Mouse (Mus musculus) lung, embryonic 16.5 days (tissue): ENCODE data around the gene Mark3. TPM values are rescaled to one million over a fixed set of nuclear protein-coding genes. Genes with fewer than 3 reads are reported as not detected.

Source experiments
- ATAC-seq: fragments of 200-750 bp; cut with Nextera tagmentation; 2 replicates; pipeline ENCODE4 v1.8.0; 2017; ENCODE audit warnings: low read depth, mild to moderate bottlenecking, moderate library complexity
- H3K27ac ChIP-seq: fragments of 300-500 bp; sonication (generic); 2 replicates; pipeline ENCODE4 v1.5.1; 2014; ENCODE audit warnings: mild to moderate bottlenecking, control low read depth, low read length
- H3K27me3 ChIP-seq: fragments of 300-500 bp; sonication (generic); 2 replicates; pipeline ENCODE4 v1.6.1; 2014; ENCODE audit warnings: low read depth, low read length, mixed read lengths; ENCODE audit not compliant: control insufficient read depth, insufficient read depth
- H3K36me3 ChIP-seq: fragments of 300-500 bp; sonication (generic); 2 replicates; pipeline ENCODE4 v1.6.1; 2014; ENCODE audit warnings: low read length; ENCODE audit not compliant: control insufficient read depth, insufficient read depth
- H3K4me1 ChIP-seq: fragments of 300-500 bp; sonication (generic); replicated peaks from 2 replicates; pipeline ENCODE4 v1.6.1; 2014; ENCODE audit warnings: low read length, mixed read lengths; ENCODE audit not compliant: control insufficient read depth, insufficient read depth
- H3K4me2 ChIP-seq: fragments of 300-500 bp; sonication (generic); 2 replicates; pipeline ENCODE4 v1.6.1; 2014; ENCODE audit warnings: low read depth, low read length, control low read depth
- H3K4me3 ChIP-seq: fragments of 300-500 bp; sonication (generic); 2 replicates; pipeline ENCODE4 v1.5.1; 2014; ENCODE audit warnings: mild to moderate bottlenecking, low read length, control low read depth
- H3K9ac ChIP-seq: fragments of 300-500 bp; sonication (generic); 2 replicates; pipeline ENCODE4 v1.6.1; 2014; ENCODE audit warnings: low read length, control low read depth
- H3K9me3 ChIP-seq: fragments of 300-500 bp; sonication (generic); 2 replicates; pipeline ENCODE4 v1.6.1; 2016; ENCODE audit warnings: low read length; ENCODE audit not compliant: control insufficient read depth
- WGBS: fragments of 180-500 bp; shearing (Covaris S2); extraction: QIAGEN DNeasy Blood & Tissue Kit; methylation state at CpG from one replicate; pipeline ENCODE4 v1.1.7; 2014; 5-methylcytosine and 5-hydroxymethylcytosine counted together
- polyA plus RNA-seq: library from polyadenylated mRNA; unstranded; fragments of >200 nt; fragmentation: Nextera tagmentation; extraction: Ambion mirVana; gene quantifications from 2 replicates; pipeline ENCODE4 v1.2.1, GENCODE M21; 2015

Mark3 gene
- polyA plus RNA-seq, 1 experiment from 2014 or later, result 23.5 TPM

GRCm38 (mm10) chr12:111668457-111668912, 94.2 kb downstream of the Mark3 start:
- Histone ChIP-seq H3K4me2 (peak overlapping the region; percentile 55), H3K4me1 (peaks cover 64% of the 10 kb centered on the region), H3K4me3 (peak overlapping the region; percentile 33), H3K9me3 (no peaks in the 10 kb centered on the region), H3K9ac (peak overlapping the region; percentile 66), H3K27ac (peak overlapping the region; percentile 91), H3K27me3 (peaks cover 29% of the 10 kb centered on the region), H3K36me3 (no peaks in the 10 kb centered on the region)
- ATAC-seq, result peak; percentile 57
- WGBS, result 2% methylated on average over 8 of the region's 8 CpGs

GRCm38 (mm10) chr12:111669000-111669788, 94.9 kb downstream of the Mark3 start:
- peak overlapping the region; percentile 66 for H3K9ac ChIP-seq
- peak; percentile 7; the same call in 1 of the 2 replicates for ATAC-seq
- WGBS, result 54% methylated on average over 23 of the region's 23 CpGs
- H3K4me3 ChIP-seq, result no peak overlapping the region; the same call in 1 of the 2 replicates
- no peaks in the 10 kb centered on the region for H3K36me3 ChIP-seq
- H3K27ac ChIP-seq, result peak overlapping the region; percentile 91
- H3K27me3 ChIP-seq, result peaks cover 36% of the 10 kb centered on the region
- no peaks in the 10 kb centered on the region for H3K9me3 ChIP-seq
- H3K4me1 ChIP-seq, result peaks cover 57% of the 10 kb centered on the region
- H3K4me2 ChIP-seq, result peak overlapping the region; percentile 55

- no peaks in the 10 kb centered on the region for H3K9me3 ChIP-seq
- H3K27me3 ChIP-seq, result peaks cover 36% of the 10 kb centered on the region
- H3K9ac ChIP-seq, result no peak overlapping the region; the same call in 1 of the 2 replicates
- no peak for ATAC-seq
- 58% methylated on average over 8 of the region's 8 CpGs for WGBS
- H3K36me3 ChIP-seq, result no peaks in the 10 kb centered on the region
- H3K4me2 ChIP-seq, result peak overlapping the region; percentile 86; the same call in 1 of the 2 replicates
- no peak overlapping the region for H3K27ac ChIP-seq
- H3K4me3 ChIP-seq, result peak overlapping the region; percentile 58; the same call in 1 of the 2 replicates
- peaks cover 49% of the 10 kb centered on the region for H3K4me1 ChIP-seq
Observed at GRCm38 (mm10) chr12:111669961-111670360, 95.6 kb downstream of the Mark3 start.

- peak overlapping the region; percentile 86 for H3K4me2 ChIP-seq
- no peaks in the 10 kb centered on the region for H3K36me3 ChIP-seq
- ATAC-seq, result no peak
- peak overlapping the region; percentile 58 for H3K4me3 ChIP-seq
- peak overlapping the region; percentile 65 for H3K9ac ChIP-seq
- no peak overlapping the region for H3K27ac ChIP-seq
- peaks cover 44% of the 10 kb centered on the region for H3K4me1 ChIP-seq
- no peaks in the 10 kb centered on the region for H3K9me3 ChIP-seq
- H3K27me3 ChIP-seq, result peaks cover 36% of the 10 kb centered on the region
- WGBS, result 16% methylated on average over 28 of the region's 29 CpGs
Observed at GRCm38 (mm10) chr12:111670371-111670971, 96.1 kb downstream of the Mark3 start.

- Histone ChIP-seq H3K4me1 (peaks cover 43% of the 10 kb centered on the region), H3K27ac (no peak overlapping the region), H3K4me3 (peak overlapping the region; percentile 58), H3K4me2 (peak overlapping the region; percentile 86), H3K9ac (peak overlapping the region; percentile 65), H3K27me3 (peaks cover 36% of the 10 kb centered on the region), H3K36me3 (no peaks in the 10 kb centered on the region), H3K9me3 (no peaks in the 10 kb centered on the region)
- WGBS, result 1% methylated on average over 35 of the region's 35 CpGs
- ATAC-seq, result no peak; the same call in 1 of the 2 replicates
Observed at GRCm38 (mm10) chr12:111670976-111671375, 96.7 kb downstream of the Mark3 start.

- Histone ChIP-seq H3K27me3 (peaks cover 36% of the 10 kb centered on the region), H3K4me1 (peaks cover 43% of the 10 kb centered on the region), H3K9me3 (no peaks in the 10 kb centered on the region), H3K27ac (no peak overlapping the region), H3K4me2 (peak overlapping the region; percentile 86), H3K36me3 (no peaks in the 10 kb centered on the region), H3K9ac (peak overlapping the region; percentile 65), H3K4me3 (peak overlapping the region; percentile 58)
- peak; percentile 3; the same call in 1 of the 2 replicates for ATAC-seq
- WGBS, result under 1% methylated on average over 34 of the region's 34 CpGs
Observed at GRCm38 (mm10) chr12:111671431-111671902, 97.1 kb downstream of the Mark3 start.

- H3K27ac ChIP-seq, result no peak within 1 kb of the TSS
- no peaks in the 10 kb centered on the region for H3K36me3 ChIP-seq
- peaks cover 36% of the 10 kb centered on the region for H3K27me3 ChIP-seq
- H3K9me3 ChIP-seq, result no peaks in the 10 kb centered on the region
- peaks cover 45% of the 10 kb centered on the region for H3K4me1 ChIP-seq
- peak within 1 kb of the TSS; percentile 58 for H3K4me3 ChIP-seq
- ATAC-seq, result peak; percentile 63
- peak within 1 kb of the TSS; percentile 86 for H3K4me2 ChIP-seq
- WGBS, result 0% methylated on average over 25 of the region's 31 CpGs
- H3K9ac ChIP-seq, result peak within 1 kb of the TSS; percentile 65
Observed at GRCm38 (mm10) chr12:111672176-111672575, 97.9 kb downstream of the Mark3 start, which contains the start of gene Ckb. Gene Ckb (minus strand): TSS chr12:111672338.

- H3K4me2 ChIP-seq, result peak overlapping the region; percentile 86
- no peak for ATAC-seq
- no peaks in the 10 kb centered on the region for H3K9me3 ChIP-seq
- peak overlapping the region; percentile 58 for H3K4me3 ChIP-seq
- peak overlapping the region; percentile 65 for H3K9ac ChIP-seq
- peaks cover 36% of the 10 kb centered on the region for H3K27me3 ChIP-seq
- no peak overlapping the region for H3K27ac ChIP-seq
- 9% methylated on average over 12 of the region's 12 CpGs for WGBS
- H3K4me1 ChIP-seq, result peaks cover 49% of the 10 kb centered on the region
- no peaks in the 10 kb centered on the region for H3K36me3 ChIP-seq
Observed at GRCm38 (mm10) chr12:111672581-111672980, 98.3 kb downstream of the Mark3 start.
